Mouse (Mus musculus): ENCODE results near the gene Zp2. TPM values are rescaled to one million over a fixed set of nuclear protein-coding genes. Genes with fewer than 3 reads are reported as not detected.

The Zp2 gene
- polyA plus RNA-seq, 1 experiment from 2014 or later: not detected

- Histone ChIP-seq H3K9ac (ENCODE audit: low read depth, low read length) (no peak overlapping the region), H3K4me1 (ENCODE audit: control insufficient read depth, insufficient read depth, low read length) (no peaks in the 10 kb centered on the region; the same call in 1 of the 2 replicates), H3K27me3 (ENCODE audit: control insufficient read depth, insufficient read depth, low read depth, low read length) (peaks cover 3% of the 10 kb centered on the region; the same call in 1 of the 2 replicates), H3K4me3 (ENCODE audit: low read depth, low read length) (no peak overlapping the region), H3K27ac (ENCODE audit: low read length) (no peak overlapping the region), H3K36me3 (ENCODE audit: control insufficient read depth, insufficient read depth, low read length) (no peaks in the 10 kb centered on the region), H3K9me3 (replicated peaks; ENCODE audit: control insufficient read depth, low read length, poor library complexity, severe bottlenecking) (no peaks in the 10 kb centered on the region), H3K4me2 (ENCODE audit: low read length) (no peak overlapping the region)
- no peak for ATAC-seq
- 12% methylated on average over 2 of the region's 2 CpGs for WGBS
These were observed 11.8 kb upstream of the Zp2 start for GRCm38 (mm10) chr7:120156841-120157409.

GRCm38 (mm10) chr7:120150898-120151297, 5.8 kb upstream of the Zp2 start:
- Histone ChIP-seq H3K4me1 (ENCODE audit: control insufficient read depth, insufficient read depth, low read length) (no peaks in the 10 kb centered on the region), H3K9me3 (replicated peaks; ENCODE audit: control insufficient read depth, low read length, poor library complexity, severe bottlenecking) (no peaks in the 10 kb centered on the region), H3K27me3 (ENCODE audit: control insufficient read depth, insufficient read depth, low read depth, low read length) (no peaks in the 10 kb centered on the region), H3K36me3 (ENCODE audit: control insufficient read depth, insufficient read depth, low read length) (no peaks in the 10 kb centered on the region), H3K4me3 (ENCODE audit: low read depth, low read length) (no peak overlapping the region), H3K27ac (ENCODE audit: low read length) (no peak overlapping the region), H3K9ac (ENCODE audit: low read depth, low read length) (no peak overlapping the region), H3K4me2 (ENCODE audit: low read length) (no peak overlapping the region)
- 84% methylated on average over 2 of the region's 2 CpGs for WGBS
- ATAC-seq: no peak

- Histone ChIP-seq H3K9me3 (replicated peaks; ENCODE audit: control insufficient read depth, low read length, poor library complexity, severe bottlenecking) (no peaks in the 10 kb centered on the region), H3K27ac (ENCODE audit: low read length) (no peak overlapping the region), H3K27me3 (ENCODE audit: control insufficient read depth, insufficient read depth, low read depth, low read length) (no peaks in the 10 kb centered on the region), H3K4me1 (ENCODE audit: control insufficient read depth, insufficient read depth, low read length) (no peaks in the 10 kb centered on the region), H3K4me2 (ENCODE audit: low read length) (no peak overlapping the region), H3K4me3 (ENCODE audit: low read depth, low read length) (no peak overlapping the region), H3K9ac (ENCODE audit: low read depth, low read length) (no peak overlapping the region), H3K36me3 (ENCODE audit: control insufficient read depth, insufficient read depth, low read length) (no peaks in the 10 kb centered on the region)
- no peak for ATAC-seq
- 10% methylated on average over 3 of the region's 3 CpGs for WGBS
These were observed 5.2 kb upstream of the Zp2 start for GRCm38 (mm10) chr7:120150257-120150656.

- no peaks in the 10 kb centered on the region for H3K36me3 ChIP-seq (ENCODE audit: control insufficient read depth, insufficient read depth, low read length)
- no peaks in the 10 kb centered on the region for H3K9me3 ChIP-seq (replicated peaks; ENCODE audit: control insufficient read depth, low read length, poor library complexity, severe bottlenecking)
- H3K4me2 ChIP-seq (ENCODE audit: low read length): no peak overlapping the region
- ATAC-seq: no peak
- no peak overlapping the region for H3K27ac ChIP-seq (ENCODE audit: low read length)
- WGBS: 93% methylated on average over 1 of the region's 1 CpGs
- H3K4me3 ChIP-seq (ENCODE audit: low read depth, low read length): no peak overlapping the region
- no peaks in the 10 kb centered on the region for H3K4me1 ChIP-seq (ENCODE audit: control insufficient read depth, insufficient read depth, low read length)
- peaks cover 2% of the 10 kb centered on the region; the same call in 1 of the 2 replicates for H3K27me3 ChIP-seq (ENCODE audit: control insufficient read depth, insufficient read depth, low read depth, low read length)
- H3K9ac ChIP-seq (ENCODE audit: low read depth, low read length): no peak overlapping the region
These were observed 2.3 kb downstream of the Zp2 start for GRCm38 (mm10) chr7:120142743-120143142.

GRCm38 (mm10) chr7:120128951-120129350, 16.1 kb downstream of the Zp2 start:
- Histone ChIP-seq H3K4me3 (ENCODE audit: low read depth, low read length) (no peak overlapping the region), H3K9ac (ENCODE audit: low read depth, low read length) (no peak overlapping the region), H3K4me1 (ENCODE audit: control insufficient read depth, insufficient read depth, low read length) (no peaks in the 10 kb centered on the region; the same call in 1 of the 2 replicates), H3K9me3 (replicated peaks; ENCODE audit: control insufficient read depth, low read length, poor library complexity, severe bottlenecking) (no peaks in the 10 kb centered on the region), H3K27me3 (ENCODE audit: control insufficient read depth, insufficient read depth, low read depth, low read length) (no peaks in the 10 kb centered on the region; the same call in 1 of the 2 replicates), H3K4me2 (ENCODE audit: low read length) (no peak overlapping the region), H3K36me3 (ENCODE audit: control insufficient read depth, insufficient read depth, low read length) (no peaks in the 10 kb centered on the region), H3K27ac (ENCODE audit: low read length) (no peak overlapping the region)
- 61% methylated on average over 4 of the region's 4 CpGs for WGBS
- ATAC-seq: no peak

GRCm38 (mm10) chr7:120127686-120128059, 17.4 kb downstream of the Zp2 start:
- Histone ChIP-seq H3K9me3 (replicated peaks; ENCODE audit: control insufficient read depth, low read length, poor library complexity, severe bottlenecking) (no peaks in the 10 kb centered on the region), H3K36me3 (ENCODE audit: control insufficient read depth, insufficient read depth, low read length) (no peaks in the 10 kb centered on the region), H3K9ac (ENCODE audit: low read depth, low read length) (no peak overlapping the region), H3K4me2 (ENCODE audit: low read length) (no peak overlapping the region), H3K4me1 (ENCODE audit: control insufficient read depth, insufficient read depth, low read length) (no peaks in the 10 kb centered on the region; the same call in 1 of the 2 replicates), H3K27me3 (ENCODE audit: control insufficient read depth, insufficient read depth, low read depth, low read length) (no peaks in the 10 kb centered on the region; the same call in 1 of the 2 replicates), H3K27ac (ENCODE audit: low read length) (no peak overlapping the region), H3K4me3 (ENCODE audit: low read depth, low read length) (no peak overlapping the region)
- WGBS: 45% methylated on average over 4 of the region's 4 CpGs
- ATAC-seq: no peak

- no peaks in the 10 kb centered on the region; the same call in 1 of the 2 replicates for H3K27me3 ChIP-seq (ENCODE audit: control insufficient read depth, insufficient read depth, low read depth, low read length)
- H3K9me3 ChIP-seq (replicated peaks; ENCODE audit: control insufficient read depth, low read length, poor library complexity, severe bottlenecking): no peaks in the 10 kb centered on the region
- no peaks in the 10 kb centered on the region; the same call in 1 of the 2 replicates for H3K4me1 ChIP-seq (ENCODE audit: control insufficient read depth, insufficient read depth, low read length)
- no peak overlapping the region for H3K9ac ChIP-seq (ENCODE audit: low read depth, low read length)
- no peak overlapping the region for H3K4me2 ChIP-seq (ENCODE audit: low read length)
- WGBS: 24% methylated on average over 5 of the region's 5 CpGs
- no peak overlapping the region for H3K4me3 ChIP-seq (ENCODE audit: low read depth, low read length)
- no peaks in the 10 kb centered on the region for H3K36me3 ChIP-seq (ENCODE audit: control insufficient read depth, insufficient read depth, low read length)
- no peak overlapping the region for H3K27ac ChIP-seq (ENCODE audit: low read length)
- ATAC-seq: no peak
These were observed 18.0 kb downstream of the Zp2 start for GRCm38 (mm10) chr7:120126976-120127685.

- WGBS: 1% methylated on average over 3 of the region's 3 CpGs
- H3K4me1 ChIP-seq (ENCODE audit: control insufficient read depth, insufficient read depth, low read length): no peaks in the 10 kb centered on the region; the same call in 1 of the 2 replicates
- ATAC-seq: peak; percentile 91
- no peaks in the 10 kb centered on the region for H3K36me3 ChIP-seq (ENCODE audit: control insufficient read depth, insufficient read depth, low read length)
- H3K9me3 ChIP-seq (replicated peaks; ENCODE audit: control insufficient read depth, low read length, poor library complexity, severe bottlenecking): no peaks in the 10 kb centered on the region
- H3K9ac ChIP-seq (ENCODE audit: low read depth, low read length): no peak overlapping the region
- no peak overlapping the region for H3K4me2 ChIP-seq (ENCODE audit: low read length)
- H3K4me3 ChIP-seq (ENCODE audit: low read depth, low read length): no peak overlapping the region
- no peak overlapping the region for H3K27ac ChIP-seq (ENCODE audit: low read length)
- no peaks in the 10 kb centered on the region; the same call in 1 of the 2 replicates for H3K27me3 ChIP-seq (ENCODE audit: control insufficient read depth, insufficient read depth, low read depth, low read length)
These were observed 20.2 kb downstream of the Zp2 start for GRCm38 (mm10) chr7:120124844-120125243.

GRCm38 (mm10) chr7:120123776-120124175, 21.3 kb downstream of the Zp2 start:
- Histone ChIP-seq H3K27ac (ENCODE audit: low read length) (no peak overlapping the region), H3K4me3 (ENCODE audit: low read depth, low read length) (no peak overlapping the region), H3K4me1 (ENCODE audit: control insufficient read depth, insufficient read depth, low read length) (no peaks in the 10 kb centered on the region; the same call in 1 of the 2 replicates), H3K9me3 (replicated peaks; ENCODE audit: control insufficient read depth, low read length, poor library complexity, severe bottlenecking) (no peaks in the 10 kb centered on the region), H3K4me2 (ENCODE audit: low read length) (no peak overlapping the region), H3K36me3 (ENCODE audit: control insufficient read depth, insufficient read depth, low read length) (no peaks in the 10 kb centered on the region), H3K9ac (ENCODE audit: low read depth, low read length) (no peak overlapping the region), H3K27me3 (ENCODE audit: control insufficient read depth, insufficient read depth, low read depth, low read length) (no peaks in the 10 kb centered on the region; the same call in 1 of the 2 replicates)
- ATAC-seq: no peak
- 83% methylated on average over 4 of the region's 4 CpGs for WGBS
